Mouse (Mus musculus): Measurements from ENCODE around the gene Scimp.

DNA sequence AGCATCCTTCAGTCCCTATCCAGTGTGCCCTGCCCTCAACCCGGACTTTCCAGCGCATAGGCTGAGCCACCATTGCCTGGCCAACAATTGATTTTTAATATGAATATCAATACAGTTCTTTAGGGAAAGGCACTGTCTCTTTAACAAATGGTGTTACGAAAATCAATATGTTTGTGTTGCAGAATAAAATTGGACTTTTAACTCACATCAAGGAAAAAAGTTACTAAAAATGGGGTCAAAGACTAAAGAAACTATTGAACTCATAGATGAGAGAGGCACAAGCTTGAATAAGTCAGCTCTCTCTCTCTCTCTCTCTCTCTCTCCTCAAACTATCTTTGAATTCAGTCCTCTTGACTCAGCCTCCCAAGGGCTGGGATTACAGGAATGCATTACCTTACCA, 24.6 kb upstream of the Scimp start:
- no peak for TF ChIP-seq POLR2A (IDR thresholded peaks at IDR 0.05; ENCODE audit: low read depth, low read length)
- no peak for TF ChIP-seq CTCF (IDR thresholded peaks at IDR 0.05; ENCODE audit: borderline replicate concordance, insufficient read depth, low read length)

Data from embryonic fibroblast, embryonic 13.5 days (primary cell).